Mouse (Mus musculus): Measurements from ENCODE around the gene Susd1. TPM values are rescaled to one million over a fixed set of nuclear protein-coding genes. Genes with fewer than 3 reads are reported as not detected.
"Not testable (repeated sequence)": the region's sequence is repeated elsewhere in the genome, so short reads cannot be mapped to it uniquely, and the experiment has no call there.

Susd1 gene
- polyA plus RNA-seq, 1 experiment from 2014 or later, result 0.70 TPM

GRCm38 (mm10) chr4:59286351-59286750, 152.1 kb downstream of the Susd1 start:
- H3K9me3 ChIP-seq (replicated peaks; ENCODE audit: control insufficient read depth, low read length); H3K27me3 ChIP-seq (replicated peaks; ENCODE audit: control insufficient read depth, insufficient read depth, low read length); DNase-seq (ENCODE audit: low spot score); H3K36me3 ChIP-seq (ENCODE audit: control insufficient read depth, insufficient read depth, low read length); H3K4me2 ChIP-seq (ENCODE audit: low read length); H3K4me1 ChIP-seq (ENCODE audit: control insufficient read depth, insufficient read depth, low read length); H3K4me3 ChIP-seq (ENCODE audit: low read depth, low read length); H3K9ac ChIP-seq (ENCODE audit: low read length); ATAC-seq; H3K27ac ChIP-seq (ENCODE audit: low read depth, low read length): not testable (repeated sequence)
- 74% methylated on average over 6 of the region's 6 CpGs for WGBS

- DNase-seq (ENCODE audit: low spot score) (peak; percentile 17), ATAC-seq (no peak)
- H3K4me2 ChIP-seq (ENCODE audit: low read length), result no peak overlapping the region
- no peaks in the 10 kb centered on the region for H3K27me3 ChIP-seq (replicated peaks; ENCODE audit: control insufficient read depth, insufficient read depth, low read length)
- H3K4me3 ChIP-seq (ENCODE audit: low read depth, low read length), result no peak overlapping the region
- H3K36me3 ChIP-seq (ENCODE audit: control insufficient read depth, insufficient read depth, low read length), result no peaks in the 10 kb centered on the region
- H3K9me3 ChIP-seq (replicated peaks; ENCODE audit: control insufficient read depth, low read length), result no peaks in the 10 kb centered on the region
- WGBS, result 38% methylated on average over 8 of the region's 8 CpGs
- H3K4me1 ChIP-seq (ENCODE audit: control insufficient read depth, insufficient read depth, low read length), result no peaks in the 10 kb centered on the region
- no peak overlapping the region for H3K27ac ChIP-seq (ENCODE audit: low read depth, low read length)
- no peak overlapping the region for H3K9ac ChIP-seq (ENCODE audit: low read length)
Measured at GRCm38 (mm10) chr4:59282699-59283487, 155.5 kb downstream of the Susd1 start.

DNA sequence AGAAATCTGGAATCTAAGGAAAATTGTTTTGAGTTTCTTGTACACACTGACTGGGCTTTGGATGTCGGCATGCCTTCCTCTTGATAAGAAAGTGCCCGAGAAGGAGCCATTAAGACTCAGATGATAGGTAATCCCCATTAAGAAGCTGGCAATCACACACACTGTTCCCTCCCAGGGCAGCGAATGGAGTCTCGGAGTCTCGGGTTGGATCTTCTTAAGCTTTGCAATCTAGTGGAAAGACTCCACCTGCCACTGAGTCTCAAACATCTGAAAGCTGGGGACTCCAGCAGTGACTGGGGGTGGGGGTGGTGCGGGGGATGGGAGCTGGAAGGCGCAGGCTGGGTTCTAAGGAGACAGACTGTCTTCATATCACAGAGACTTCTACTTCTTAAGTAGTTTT, 156.3 kb downstream of the Susd1 start:
- no peaks in the 10 kb centered on the region for H3K9me3 ChIP-seq (replicated peaks; ENCODE audit: control insufficient read depth, low read length)
- H3K4me3 ChIP-seq (ENCODE audit: low read depth, low read length), result no peak overlapping the region
- H3K36me3 ChIP-seq (ENCODE audit: control insufficient read depth, insufficient read depth, low read length), result no peaks in the 10 kb centered on the region
- H3K4me2 ChIP-seq (ENCODE audit: low read length), result no peak overlapping the region
- no peak overlapping the region for H3K27ac ChIP-seq (ENCODE audit: low read depth, low read length)
- H3K9ac ChIP-seq (ENCODE audit: low read length), result no peak overlapping the region
- WGBS, result 27% methylated on average over 7 of the region's 7 CpGs
- no peak for ATAC-seq
- H3K4me1 ChIP-seq (ENCODE audit: control insufficient read depth, insufficient read depth, low read length), result no peaks in the 10 kb centered on the region
- no peak for DNase-seq (ENCODE audit: low spot score)
- no peaks in the 10 kb centered on the region for H3K27me3 ChIP-seq (replicated peaks; ENCODE audit: control insufficient read depth, insufficient read depth, low read length)

DNA sequence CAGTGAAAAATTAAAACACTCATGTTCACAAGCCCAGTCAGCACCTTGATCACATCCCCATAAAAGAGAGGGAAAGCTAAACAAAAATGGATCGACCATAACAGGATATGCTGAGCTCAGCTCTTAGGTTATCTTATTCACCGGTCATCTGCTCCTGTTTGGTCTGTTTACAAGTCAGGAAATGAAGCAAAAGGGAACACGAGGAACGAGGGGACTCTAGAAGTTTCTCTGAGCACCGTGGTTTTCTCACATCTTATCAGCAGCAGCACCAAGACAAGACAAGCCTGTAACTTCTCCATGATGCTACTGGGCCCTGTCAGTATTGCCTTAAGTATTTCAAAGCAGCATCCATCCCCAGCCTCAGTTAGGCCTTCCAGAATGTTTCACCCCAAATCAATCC, 157.6 kb downstream of the Susd1 start:
- Histone ChIP-seq H3K36me3 (ENCODE audit: control insufficient read depth, insufficient read depth, low read length) (no peaks in the 10 kb centered on the region), H3K27me3 (replicated peaks; ENCODE audit: control insufficient read depth, insufficient read depth, low read length) (no peaks in the 10 kb centered on the region), H3K9ac (ENCODE audit: low read length) (no peak overlapping the region), H3K4me1 (ENCODE audit: control insufficient read depth, insufficient read depth, low read length) (no peaks in the 10 kb centered on the region), H3K4me3 (ENCODE audit: low read depth, low read length) (no peak overlapping the region), H3K27ac (ENCODE audit: low read depth, low read length) (no peak overlapping the region), H3K9me3 (replicated peaks; ENCODE audit: control insufficient read depth, low read length) (no peaks in the 10 kb centered on the region), H3K4me2 (ENCODE audit: low read length) (no peak overlapping the region)
- ATAC-seq (no peak), DNase-seq (ENCODE audit: low spot score) (no peak)
- 93% methylated on average over 5 of the region's 5 CpGs for WGBS

DNA sequence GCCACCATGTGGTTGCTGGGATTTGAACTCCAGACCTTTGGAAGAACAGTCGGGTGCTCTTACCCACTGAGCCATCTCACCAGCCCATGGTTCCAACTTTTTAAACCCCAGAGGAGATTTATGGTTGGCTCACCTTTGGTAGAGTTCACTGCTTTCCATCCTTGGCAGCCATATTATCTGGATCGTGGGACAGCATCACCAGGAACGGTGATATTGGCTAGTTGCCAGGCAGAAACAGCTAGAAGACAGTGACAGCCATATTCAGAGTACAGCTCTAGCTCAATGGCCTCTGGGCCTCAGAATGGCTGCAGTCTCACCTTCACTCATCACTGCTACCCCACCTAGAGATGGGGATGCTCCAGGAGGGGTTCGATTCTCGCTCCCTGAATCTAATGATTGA, 159.3 kb downstream of the Susd1 start:
- no peak for ATAC-seq
- no peaks in the 10 kb centered on the region for H3K27me3 ChIP-seq (replicated peaks; ENCODE audit: control insufficient read depth, insufficient read depth, low read length)
- H3K27ac ChIP-seq (ENCODE audit: low read depth, low read length), result no peak overlapping the region
- H3K4me3 ChIP-seq (ENCODE audit: low read depth, low read length), result no peak overlapping the region
- H3K9me3 ChIP-seq (replicated peaks; ENCODE audit: control insufficient read depth, low read length), result no peaks in the 10 kb centered on the region
- no peak overlapping the region for H3K9ac ChIP-seq (ENCODE audit: low read length)
- WGBS, result 75% methylated on average over 5 of the region's 5 CpGs
- H3K4me1 ChIP-seq (ENCODE audit: control insufficient read depth, insufficient read depth, low read length), result no peaks in the 10 kb centered on the region
- no peaks in the 10 kb centered on the region for H3K36me3 ChIP-seq (ENCODE audit: control insufficient read depth, insufficient read depth, low read length)
- H3K4me2 ChIP-seq (ENCODE audit: low read length), result no peak overlapping the region
- DNase-seq (ENCODE audit: low spot score), result no peak

GRCm38 (mm10) chr4:59278410-59278809, 160.0 kb downstream of the Susd1 start:
- H3K27ac ChIP-seq (ENCODE audit: low read depth, low read length), result no peak overlapping the region
- no peak overlapping the region for H3K4me3 ChIP-seq (ENCODE audit: low read depth, low read length)
- 93% methylated on average over 7 of the region's 7 CpGs for WGBS
- ATAC-seq (no peak), DNase-seq (ENCODE audit: low spot score) (no peak)
- no peaks in the 10 kb centered on the region for H3K27me3 ChIP-seq (replicated peaks; ENCODE audit: control insufficient read depth, insufficient read depth, low read length)
- no peaks in the 10 kb centered on the region for H3K9me3 ChIP-seq (replicated peaks; ENCODE audit: control insufficient read depth, low read length)
- no peaks in the 10 kb centered on the region for H3K4me1 ChIP-seq (ENCODE audit: control insufficient read depth, insufficient read depth, low read length)
- no peak overlapping the region for H3K9ac ChIP-seq (ENCODE audit: low read length)
- H3K36me3 ChIP-seq (ENCODE audit: control insufficient read depth, insufficient read depth, low read length), result no peaks in the 10 kb centered on the region
- H3K4me2 ChIP-seq (ENCODE audit: low read length), result no peak overlapping the region

GRCm38 (mm10) chr4:59277958-59278357, 160.5 kb downstream of the Susd1 start:
- no peak overlapping the region for H3K4me3 ChIP-seq (ENCODE audit: low read depth, low read length)
- ATAC-seq (no peak), DNase-seq (ENCODE audit: low spot score) (no peak)
- H3K36me3 ChIP-seq (ENCODE audit: control insufficient read depth, insufficient read depth, low read length), result no peaks in the 10 kb centered on the region
- H3K27me3 ChIP-seq (replicated peaks; ENCODE audit: control insufficient read depth, insufficient read depth, low read length), result no peaks in the 10 kb centered on the region
- no peaks in the 10 kb centered on the region for H3K9me3 ChIP-seq (replicated peaks; ENCODE audit: control insufficient read depth, low read length)
- no peaks in the 10 kb centered on the region for H3K4me1 ChIP-seq (ENCODE audit: control insufficient read depth, insufficient read depth, low read length)
- H3K9ac ChIP-seq (ENCODE audit: low read length), result no peak overlapping the region
- WGBS, result 94% methylated on average over 9 of the region's 9 CpGs
- no peak overlapping the region for H3K27ac ChIP-seq (ENCODE audit: low read depth, low read length)
- no peak overlapping the region for H3K4me2 ChIP-seq (ENCODE audit: low read length)

DNA sequence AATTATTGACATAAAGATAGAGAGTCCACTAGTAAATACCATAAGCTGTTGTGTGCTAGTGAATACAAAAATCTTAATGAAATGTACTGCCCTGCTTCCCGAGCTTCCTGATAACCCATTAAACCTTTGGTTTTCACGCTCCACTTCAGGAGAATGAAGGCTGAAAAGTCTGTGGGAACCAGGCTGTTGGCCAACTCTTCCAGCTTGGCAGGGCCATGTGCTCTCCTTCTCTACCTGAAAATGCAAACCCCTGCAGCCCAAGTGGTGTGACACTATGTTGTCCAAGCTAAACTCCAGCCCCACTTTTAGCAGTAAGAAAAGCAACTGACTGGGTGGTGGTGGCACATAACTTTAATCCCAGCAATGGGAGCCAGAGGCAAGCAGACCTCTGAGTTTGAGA, 162.5 kb downstream of the Susd1 start:
- WGBS, result 37% methylated on average over 2 of the region's 2 CpGs

DNA sequence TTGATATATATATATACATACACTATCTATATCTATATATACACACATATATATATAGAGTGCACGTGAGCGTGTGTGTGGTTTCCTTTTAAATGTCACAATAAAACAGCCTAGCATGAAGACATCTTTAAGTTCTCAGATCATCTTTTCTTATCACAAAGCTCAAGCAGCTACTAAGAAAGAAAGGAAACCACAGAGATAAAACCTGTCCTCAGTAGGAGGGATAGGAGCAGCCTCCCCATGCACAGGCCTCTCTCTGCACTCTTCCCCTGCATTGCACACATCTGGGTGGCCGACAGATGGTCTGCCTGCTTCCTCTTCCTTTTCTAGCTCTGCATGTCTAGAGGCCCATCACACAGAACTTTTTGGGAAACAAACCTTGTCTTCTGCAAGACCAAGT, 162.9 kb downstream of the Susd1 start:
- 84% methylated on average over 3 of the region's 3 CpGs for WGBS
- ATAC-seq (no peak), DNase-seq (ENCODE audit: low spot score) (no peak)
- no peaks in the 10 kb centered on the region for H3K27me3 ChIP-seq (replicated peaks; ENCODE audit: control insufficient read depth, insufficient read depth, low read length)
- no peak overlapping the region for H3K4me2 ChIP-seq (ENCODE audit: low read length)
- H3K9me3 ChIP-seq (replicated peaks; ENCODE audit: control insufficient read depth, low read length), result no peaks in the 10 kb centered on the region
- H3K4me1 ChIP-seq (ENCODE audit: control insufficient read depth, insufficient read depth, low read length), result no peaks in the 10 kb centered on the region
- H3K27ac ChIP-seq (ENCODE audit: low read depth, low read length), result no peak overlapping the region
- no peak overlapping the region for H3K4me3 ChIP-seq (ENCODE audit: low read depth, low read length)
- H3K9ac ChIP-seq (ENCODE audit: low read length), result no peak overlapping the region
- H3K36me3 ChIP-seq (ENCODE audit: control insufficient read depth, insufficient read depth, low read length), result no peaks in the 10 kb centered on the region

More for the DNA sequence above, 162.5 kb downstream of the Susd1 start:
- H3K4me3 ChIP-seq (ENCODE audit: low read depth, low read length), result no peak overlapping the region
- no peak overlapping the region for H3K9ac ChIP-seq (ENCODE audit: low read length)
- H3K4me2 ChIP-seq (ENCODE audit: low read length), result no peak overlapping the region
- no peak overlapping the region for H3K27ac ChIP-seq (ENCODE audit: low read depth, low read length)
- ATAC-seq (no peak), DNase-seq (ENCODE audit: low spot score) (no peak)
- no peaks in the 10 kb centered on the region for H3K4me1 ChIP-seq (ENCODE audit: control insufficient read depth, insufficient read depth, low read length)
- no peaks in the 10 kb centered on the region for H3K36me3 ChIP-seq (ENCODE audit: control insufficient read depth, insufficient read depth, low read length)
- H3K9me3 ChIP-seq (replicated peaks; ENCODE audit: control insufficient read depth, low read length), result no peaks in the 10 kb centered on the region
- no peaks in the 10 kb centered on the region for H3K27me3 ChIP-seq (replicated peaks; ENCODE audit: control insufficient read depth, insufficient read depth, low read length)

All from forebrain, embryonic 14.5 days (tissue).